Mouse (Mus musculus) right cerebral cortex, postnatal 36 days (tissue): ENCODE data around the gene Rbp7.
"Not testable (repeated sequence)": the region's sequence is repeated elsewhere in the genome, so short reads cannot be mapped to it uniquely, and the experiment has no call there.

Experiments
- DNase-seq, 2 experiments: peaks; one replicate each; pipeline ENCODE4 v3.0.0; 2022; ENCODE audit warnings: low spot score in 2 of 2, mixed read lengths in 1 of 2

The Rbp7 gene

DNA sequence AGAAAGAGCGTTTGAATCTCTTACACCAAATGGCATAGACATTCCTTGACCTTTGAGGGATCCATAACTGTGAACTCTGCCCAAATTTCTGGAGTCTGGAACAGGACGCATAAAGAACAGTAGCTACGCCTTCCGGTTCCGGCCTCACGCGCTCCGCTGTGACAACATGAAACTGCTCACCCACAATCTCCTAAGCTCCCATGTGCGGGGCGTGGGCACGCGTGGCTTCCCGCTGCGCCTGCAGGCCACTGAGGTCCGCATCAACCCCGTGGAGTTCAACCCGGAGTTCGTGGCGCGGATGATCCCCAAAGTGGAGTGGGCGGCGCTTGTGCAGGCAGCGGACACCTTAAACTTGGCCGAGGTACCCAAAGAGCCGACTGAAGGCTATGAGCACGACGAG is 2.4 kb upstream of the Rbp7 start:
- not testable (repeated sequence) for DNase-seq

DNA sequence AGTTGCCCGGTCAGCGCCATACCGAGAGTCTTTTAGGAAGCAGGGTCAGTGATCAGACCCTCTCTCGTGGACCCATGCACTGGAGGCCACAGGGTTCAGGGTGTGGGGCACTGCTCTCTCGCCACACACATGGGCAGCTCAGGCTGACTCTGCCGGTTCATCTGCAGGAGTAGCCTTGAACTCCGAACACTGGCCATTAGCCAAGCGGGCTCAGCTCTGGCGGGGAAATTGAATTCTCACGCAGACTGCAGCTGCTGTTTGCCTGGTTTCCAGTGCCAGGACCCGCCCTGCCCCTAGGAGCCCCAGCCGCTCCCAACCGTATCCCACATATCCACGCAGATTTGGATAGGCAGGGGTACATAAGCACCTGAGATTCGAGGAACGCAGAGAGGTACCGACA is 515 bp downstream of the Rbp7 start:
- DNase-seq, result no peak

DNA sequence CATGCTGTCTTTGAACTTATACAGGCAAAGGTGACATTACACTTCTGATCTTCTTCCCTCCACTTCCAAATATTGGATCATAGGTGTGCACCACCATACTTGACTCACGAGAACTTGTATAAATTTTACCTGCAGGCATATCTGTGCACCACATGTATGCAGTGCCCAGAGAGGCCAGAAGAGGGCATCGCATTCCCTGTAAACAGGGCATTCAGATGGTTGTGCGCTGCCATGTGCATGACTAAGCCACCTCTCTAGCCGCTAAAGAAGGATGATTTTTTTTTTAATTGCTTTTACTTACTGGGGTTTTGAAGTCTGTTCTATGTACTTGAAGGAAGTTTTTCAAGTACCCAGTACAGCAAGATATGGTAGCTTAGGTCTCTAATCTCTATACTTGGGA is 1.1 kb downstream of the Rbp7 start:
- no peak for DNase-seq

DNA sequence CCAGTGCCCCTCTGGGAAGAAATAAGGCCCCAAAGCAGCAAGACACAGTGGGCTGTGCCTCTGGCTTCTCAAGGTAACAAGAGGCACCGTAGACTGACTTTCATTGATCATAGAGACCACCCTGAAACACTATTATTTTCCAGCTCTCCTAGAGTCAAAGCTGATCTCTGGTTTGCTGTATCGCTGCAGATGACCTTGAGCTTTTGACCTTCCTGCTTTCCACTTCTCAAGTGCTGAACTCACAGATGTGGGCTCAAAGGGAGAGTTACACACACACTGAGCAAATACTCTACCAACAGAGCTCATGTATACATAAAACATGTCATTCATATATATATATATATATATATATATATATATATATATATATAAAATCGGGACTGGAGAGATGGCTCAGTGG is 4.1 kb downstream of the Rbp7 start:
- no peak for DNase-seq

DNA sequence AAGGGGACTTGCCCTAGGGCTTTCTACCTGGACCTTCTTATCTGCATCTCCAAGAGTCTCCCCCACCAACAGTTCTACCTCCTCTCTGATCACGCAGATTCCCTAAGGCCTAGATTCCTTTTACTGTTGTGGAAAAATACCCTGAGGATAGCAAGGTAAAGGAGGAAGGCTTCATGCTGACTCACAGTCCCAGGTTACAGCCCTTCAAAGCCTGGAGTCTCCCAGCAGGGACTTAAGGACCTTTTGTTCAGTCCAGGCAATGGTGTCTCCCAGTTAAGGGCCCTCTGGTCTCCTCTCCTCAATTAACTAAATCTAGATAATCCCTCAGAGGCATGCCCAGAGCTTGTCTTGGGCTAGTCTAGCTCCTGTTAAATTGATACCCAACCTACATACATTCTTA is 8.5 kb downstream of the Rbp7 start:
- DNase-seq, result no peak

DNA sequence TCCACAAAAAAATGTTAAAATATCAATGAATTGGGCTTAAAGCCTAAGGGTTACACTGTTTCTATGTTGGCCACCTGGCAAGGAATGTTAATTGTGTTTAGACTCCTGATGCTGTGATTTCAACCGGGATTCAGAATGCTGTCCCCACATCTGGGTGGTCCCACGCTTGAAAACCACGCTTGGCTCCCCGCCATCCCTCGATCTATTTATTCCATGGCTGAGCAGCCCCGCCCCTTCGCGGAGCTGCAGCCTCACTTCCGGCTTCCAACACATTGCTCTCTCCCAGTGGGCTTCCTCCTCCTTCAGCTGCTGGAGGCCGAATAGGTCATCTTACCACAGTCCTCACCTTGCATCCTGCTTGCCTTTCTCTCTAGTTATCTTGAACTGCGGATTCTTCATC is 8.9 kb downstream of the Rbp7 start:
- DNase-seq, result no peak

DNA sequence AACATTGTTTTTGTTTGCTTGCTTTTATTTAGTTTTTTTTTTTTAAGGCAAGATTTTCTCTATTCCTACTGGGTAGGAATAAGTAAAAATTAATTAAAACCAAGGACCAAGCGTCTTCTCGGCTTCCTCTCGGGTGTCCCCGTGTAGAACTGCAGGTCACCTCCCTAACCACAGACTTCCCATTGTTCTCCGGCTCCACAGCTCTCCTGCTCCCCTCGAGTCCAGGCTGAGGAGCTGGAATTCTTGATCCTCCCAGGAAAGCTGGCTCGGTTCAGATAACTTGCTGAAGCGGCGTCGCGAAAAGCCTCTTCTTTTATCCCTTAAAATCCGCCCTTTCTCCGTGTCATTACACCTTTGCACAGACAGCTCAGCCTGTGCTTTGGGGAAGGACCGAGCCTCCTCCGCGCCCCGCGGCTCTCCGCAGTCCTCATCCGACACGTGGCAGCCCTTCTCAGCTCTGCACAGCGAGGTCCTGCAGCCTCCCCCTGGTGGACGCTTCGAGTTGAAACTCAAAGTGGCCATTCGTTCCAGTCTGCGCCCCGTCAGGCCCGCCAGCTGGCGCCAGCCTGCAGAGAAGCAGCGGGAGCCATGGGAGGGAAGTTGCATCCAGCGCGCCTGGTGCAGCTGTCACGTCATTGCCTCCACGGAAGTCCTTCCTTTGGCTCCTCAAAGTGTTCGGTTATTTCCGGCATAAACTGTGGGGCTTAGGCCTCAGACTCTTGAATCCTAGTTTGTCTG is 9.6 kb downstream of the Rbp7 start:
- peak; percentile 82 to 85 for DNase-seq

DNA sequence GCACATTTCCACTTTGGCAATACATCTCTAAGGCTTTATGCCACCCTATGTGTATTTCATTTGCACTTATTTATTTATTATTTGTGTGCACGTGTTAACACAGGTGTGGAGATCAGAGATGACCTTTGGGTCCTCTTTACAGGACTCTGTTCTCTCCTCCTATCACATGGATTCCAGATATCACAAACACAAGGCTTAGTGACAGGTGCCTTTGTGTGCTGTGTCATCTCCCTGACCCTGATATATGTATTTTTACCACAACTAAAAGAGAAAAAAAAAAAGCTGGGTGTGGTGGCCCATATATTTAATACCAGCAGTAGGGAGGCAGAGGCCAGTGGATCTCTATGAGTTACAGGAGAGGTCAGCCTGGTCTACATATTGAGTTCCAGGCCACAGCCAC is 10.3 kb downstream of the Rbp7 start:
- DNase-seq, result no peak

DNA sequence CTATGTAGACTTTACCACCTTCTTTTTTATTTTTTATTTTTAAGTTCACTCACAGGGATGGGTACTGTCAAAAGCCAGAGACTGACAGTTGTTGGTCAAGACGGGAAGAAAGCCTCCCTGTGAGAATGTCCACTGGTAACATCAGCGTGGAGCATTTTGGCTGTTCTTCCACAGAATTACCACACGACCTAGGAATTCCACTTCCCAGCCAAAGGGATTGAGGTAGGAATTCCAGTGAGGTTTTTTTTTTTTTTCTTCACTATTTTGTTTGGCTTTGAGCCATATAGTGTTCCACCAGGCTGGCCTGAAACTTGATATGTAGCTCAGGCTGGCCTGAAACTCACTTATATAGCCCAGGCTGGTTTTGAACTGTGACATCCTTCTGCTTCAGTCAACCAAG is 12.3 kb downstream of the Rbp7 start:
- no peak for DNase-seq

DNA sequence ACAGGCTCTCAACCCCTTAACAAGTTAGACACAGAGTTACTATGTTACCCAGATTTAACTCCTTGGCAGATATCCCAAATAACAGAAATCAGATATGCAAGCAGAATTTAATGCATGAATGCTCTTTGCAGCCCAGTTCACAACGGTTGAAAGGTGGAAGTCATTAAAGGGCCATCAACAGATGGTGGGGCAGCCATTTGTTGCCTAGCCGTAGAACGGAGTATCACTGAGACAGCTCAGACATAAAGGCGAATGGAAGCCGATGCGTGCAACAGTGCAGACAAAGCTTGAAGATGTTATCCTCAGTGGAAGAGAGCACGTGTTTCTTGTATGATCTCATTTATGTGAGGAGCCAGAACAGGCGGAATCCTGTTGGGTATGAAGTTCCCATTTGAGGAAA is 14.2 kb downstream of the Rbp7 start:
- DNase-seq, result no peak

DNA sequence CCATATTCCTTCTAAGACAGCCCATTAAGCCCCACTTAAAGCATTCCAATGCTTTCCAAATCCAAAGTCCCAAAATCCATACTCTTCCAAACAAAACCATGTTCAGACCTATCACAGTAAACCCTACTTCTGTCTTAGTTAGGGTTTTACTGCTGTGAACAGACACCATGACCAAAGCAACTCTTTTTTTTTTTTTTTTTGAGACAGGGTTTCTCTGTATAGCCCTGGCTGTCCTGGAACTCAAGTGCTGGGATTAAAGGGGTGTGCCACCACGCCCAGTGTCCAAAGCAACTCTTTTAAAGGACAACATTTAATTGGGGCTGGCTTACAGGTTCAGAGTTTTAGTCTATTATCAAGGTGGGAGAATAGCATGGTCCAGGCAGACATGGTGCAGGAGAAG is 22.9 kb downstream of the Rbp7 start:
- DNase-seq, result not testable (repeated sequence)

DNA sequence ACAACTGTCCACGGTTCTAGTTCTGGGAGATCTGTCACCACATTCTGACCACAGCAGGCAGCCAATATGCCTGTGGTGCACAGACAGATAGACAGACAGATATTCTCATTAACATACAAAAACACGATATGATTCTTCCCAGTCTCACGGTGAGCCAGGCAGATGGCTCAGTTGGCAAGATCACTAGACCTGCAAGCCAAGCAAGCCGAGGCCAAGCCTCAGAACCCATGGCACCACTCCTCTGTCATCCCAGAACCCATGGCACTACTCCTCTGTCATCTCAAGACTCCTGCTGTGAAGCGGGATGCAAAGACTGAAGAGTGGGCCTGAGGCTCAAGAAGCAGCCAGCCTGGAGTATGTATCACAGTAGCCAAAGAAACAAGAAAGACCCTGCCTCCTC is 25.2 kb downstream of the Rbp7 start:
- no peak for DNase-seq

DNA sequence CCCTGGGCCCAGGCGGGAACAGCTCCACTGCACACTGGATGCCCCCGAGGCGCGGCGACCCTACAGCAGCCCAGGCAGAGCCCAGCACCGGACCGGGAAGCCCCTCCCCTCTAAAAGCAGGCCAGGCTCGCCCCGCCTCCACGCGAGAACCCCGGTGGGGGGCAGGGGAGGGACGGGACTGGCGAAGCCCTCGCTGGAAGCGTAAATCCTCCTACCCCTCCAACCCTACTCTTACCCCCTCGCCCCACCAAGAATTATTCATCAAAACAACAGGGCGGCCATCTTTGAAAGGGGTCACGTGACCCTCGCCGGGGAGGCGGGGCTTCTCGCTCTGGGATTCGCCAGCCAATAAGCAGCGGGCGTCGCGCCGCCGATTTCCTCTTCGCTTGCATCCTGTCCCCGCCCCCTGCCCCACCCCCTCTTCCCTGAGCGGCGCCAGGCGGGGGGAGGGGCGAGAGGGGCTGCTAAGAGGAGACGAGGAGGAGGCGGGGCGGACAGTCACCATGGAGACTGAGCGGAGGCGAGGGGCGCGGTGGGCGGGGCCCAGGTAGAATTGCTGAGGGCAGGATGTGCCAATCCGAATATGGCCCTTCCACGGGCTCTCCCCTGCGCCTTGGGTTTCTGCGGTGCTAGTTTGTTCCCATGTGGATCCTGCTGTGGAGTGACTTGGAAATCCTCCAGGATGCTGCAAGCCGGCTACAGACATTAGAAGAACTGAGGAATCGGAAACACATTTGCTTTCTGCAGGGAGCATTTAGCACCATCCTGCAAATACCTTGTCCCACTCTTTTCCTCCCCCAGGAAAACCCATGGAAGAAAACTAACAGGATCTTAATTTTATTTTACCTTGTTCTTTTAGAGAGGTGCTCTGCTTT is 28.2 kb downstream of the Rbp7 start, which contains the start of gene Ube4b:
Gene Ube4b (minus strand): TSS at position 425 of the 875 bp plus-strand sequence.
- peak; percentile 97 to 98 for DNase-seq

DNA sequence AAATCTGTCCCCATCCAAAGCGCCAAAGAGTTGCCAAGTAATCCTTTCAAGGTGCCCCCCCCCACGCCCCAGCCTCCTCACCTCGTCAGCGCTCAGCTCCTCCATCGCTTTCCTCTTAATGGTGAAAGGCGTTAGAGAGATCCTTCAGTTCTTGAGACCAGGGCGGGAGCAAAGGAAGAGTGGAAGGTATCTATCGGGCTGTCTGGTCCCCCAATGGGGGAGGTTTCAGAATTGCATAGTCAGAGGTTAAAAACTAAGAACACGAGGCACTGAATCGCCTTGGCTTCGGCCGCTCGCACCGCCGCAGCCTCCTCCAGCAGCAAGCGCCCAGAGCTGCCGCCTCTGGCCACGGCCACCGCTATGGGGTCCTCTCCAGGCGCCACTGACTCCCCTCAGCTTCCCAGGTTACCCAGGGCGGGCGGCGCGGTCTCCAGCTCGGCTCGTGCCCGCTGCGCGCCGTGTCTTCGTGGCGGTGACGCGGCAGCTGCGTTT is 28.9 kb downstream of the Rbp7 start:
- peak in 1 of 2 experiments; percentile 20 for DNase-seq

DNA sequence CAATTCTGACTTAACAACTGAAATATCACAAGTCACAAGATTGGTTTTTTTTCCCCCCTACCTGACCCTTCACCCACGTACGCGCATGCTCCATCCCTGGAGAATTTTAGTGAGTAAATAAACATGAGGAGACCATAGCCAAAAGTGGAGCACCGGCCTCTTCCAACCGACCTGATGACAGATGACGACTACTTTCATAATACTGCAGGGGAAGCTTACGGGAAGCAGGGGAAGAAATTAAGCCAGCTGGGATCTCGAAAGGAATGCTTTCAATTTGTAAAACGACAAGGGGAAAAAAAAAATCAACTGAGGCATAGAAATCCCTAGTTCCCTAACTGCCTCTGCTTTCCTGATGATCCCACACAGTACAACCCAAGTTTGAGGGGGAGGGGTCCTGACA is 30.0 kb downstream of the Rbp7 start:
- DNase-seq, result no peak

DNA sequence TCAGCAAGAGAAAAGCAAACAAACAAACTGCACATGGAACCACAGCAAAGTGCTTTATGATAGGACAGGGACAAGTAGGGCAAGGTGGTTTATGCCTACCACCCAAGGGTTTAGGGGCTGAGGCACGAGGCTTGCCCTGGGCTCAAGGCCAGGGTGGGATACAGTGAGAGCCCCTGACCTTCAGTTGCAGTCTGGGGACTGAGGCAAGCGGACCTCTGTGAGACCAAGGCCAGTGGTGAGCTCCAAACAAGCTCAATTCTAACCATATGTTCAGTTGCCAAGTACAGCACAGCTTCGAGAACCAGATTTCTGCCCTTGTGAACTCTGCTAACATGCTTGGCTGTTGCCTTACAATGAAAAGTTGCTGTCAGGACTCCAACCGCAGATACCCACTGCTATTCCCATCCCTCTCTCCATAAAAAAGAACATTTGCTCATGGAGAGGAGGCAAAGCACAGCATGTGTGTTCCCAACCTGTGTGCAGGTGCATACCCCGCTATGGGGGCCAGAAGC is 36.9 kb downstream of the Rbp7 start:
- no peak for DNase-seq

DNA sequence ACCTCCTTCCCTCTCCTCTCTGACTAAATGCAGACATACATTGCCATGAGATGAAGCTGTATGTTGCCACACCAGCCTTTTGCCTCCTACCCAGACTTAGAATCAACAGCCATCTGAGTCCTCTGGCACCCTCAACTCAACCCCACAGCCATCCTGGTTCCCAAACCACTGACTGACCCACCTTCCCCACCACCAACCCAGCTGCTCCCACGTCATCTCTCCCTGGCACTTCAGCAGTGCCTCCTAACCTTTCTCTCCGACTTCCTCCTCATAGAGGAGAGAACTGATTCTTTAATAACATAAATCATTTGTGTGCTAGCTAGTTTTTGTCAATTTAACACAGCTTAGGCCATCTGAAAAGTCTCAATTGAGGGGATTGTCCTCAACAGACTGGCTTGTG is 37.8 kb downstream of the Rbp7 start:
- DNase-seq, result no peak

DNA sequence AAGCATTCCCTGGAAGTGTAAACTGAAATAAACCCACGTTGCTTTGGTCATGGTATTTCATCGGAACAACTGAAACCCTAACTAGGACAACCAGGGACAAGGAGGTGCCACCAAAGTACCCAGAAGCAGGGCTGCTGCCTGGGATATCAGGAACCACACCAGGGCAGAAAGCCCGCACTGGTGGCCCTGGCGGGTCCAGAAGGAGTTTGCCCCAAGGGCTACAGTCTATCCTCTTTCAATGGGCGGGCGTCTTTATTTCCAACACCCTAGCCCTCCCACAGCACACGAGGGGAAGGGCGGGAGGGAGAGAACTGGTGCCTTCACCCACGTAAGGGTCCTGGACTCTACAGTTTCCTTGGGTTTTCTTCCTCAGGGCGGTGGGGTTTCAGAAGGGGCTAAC is 38.4 kb downstream of the Rbp7 start:
- DNase-seq, result no peak

DNA sequence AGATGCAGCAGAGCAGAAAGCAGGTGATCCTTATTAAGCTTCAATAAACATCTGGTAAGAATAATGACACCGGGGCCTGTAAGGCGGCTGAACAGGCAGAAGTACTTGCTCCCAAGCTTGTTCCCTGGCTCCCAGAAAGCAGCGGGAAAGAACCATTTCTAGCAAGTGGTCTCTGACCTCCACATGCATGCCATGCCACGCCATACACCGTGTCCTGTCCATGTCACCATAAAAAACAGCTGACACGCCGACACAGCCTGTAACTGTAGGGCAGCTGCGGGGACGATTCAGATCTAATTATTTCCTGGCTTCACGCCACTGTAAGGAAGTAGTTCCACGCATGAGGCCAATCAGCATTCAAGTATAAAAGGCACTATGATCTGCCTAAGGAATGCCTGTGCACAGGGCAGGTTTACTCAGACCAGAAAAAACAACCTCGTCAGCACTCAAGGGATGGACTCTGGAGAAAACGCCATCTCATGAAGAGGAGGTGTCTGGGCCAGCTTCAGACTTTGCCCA is 39.1 kb downstream of the Rbp7 start:
- DNase-seq, result no peak

DNA sequence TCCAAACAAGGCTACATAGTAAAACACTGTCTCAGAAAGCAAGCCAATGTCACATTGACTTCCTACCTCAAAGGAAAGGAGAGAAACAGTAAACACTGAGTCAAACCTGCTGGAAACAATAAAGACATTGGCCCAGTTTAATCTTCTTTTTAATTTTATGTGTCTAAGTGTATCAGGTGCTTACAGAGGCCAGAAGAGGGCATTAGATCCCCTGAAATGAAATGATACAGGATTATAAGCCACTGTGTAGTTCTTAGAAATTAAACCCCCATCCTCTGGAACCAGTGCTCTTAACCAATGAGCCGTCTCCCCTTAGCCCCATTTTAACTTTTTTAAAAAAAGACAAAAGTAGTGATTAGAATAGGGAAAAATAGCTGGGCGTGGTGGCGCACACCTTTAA is 40.5 kb downstream of the Rbp7 start:
- DNase-seq, result no peak

DNA sequence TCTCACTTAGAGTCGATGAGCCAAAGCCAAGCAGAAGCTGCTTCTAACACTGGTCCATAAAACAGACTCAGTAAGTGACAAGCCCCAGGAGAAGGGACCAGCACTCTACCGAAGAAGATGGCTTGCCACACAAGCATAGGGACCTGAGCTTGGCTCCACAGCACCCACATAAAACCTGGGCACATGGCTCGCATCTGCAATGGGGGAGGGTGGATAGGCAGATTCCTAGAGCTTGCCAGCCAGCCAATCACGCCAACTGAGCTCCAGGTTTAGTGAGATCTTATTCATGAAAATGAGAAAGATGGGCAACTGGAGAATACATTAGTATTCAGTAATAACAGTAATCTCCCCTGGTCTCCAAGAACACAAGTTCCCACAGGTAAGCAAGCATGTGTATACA is 45.0 kb downstream of the Rbp7 start:
- no peak for DNase-seq

DNA sequence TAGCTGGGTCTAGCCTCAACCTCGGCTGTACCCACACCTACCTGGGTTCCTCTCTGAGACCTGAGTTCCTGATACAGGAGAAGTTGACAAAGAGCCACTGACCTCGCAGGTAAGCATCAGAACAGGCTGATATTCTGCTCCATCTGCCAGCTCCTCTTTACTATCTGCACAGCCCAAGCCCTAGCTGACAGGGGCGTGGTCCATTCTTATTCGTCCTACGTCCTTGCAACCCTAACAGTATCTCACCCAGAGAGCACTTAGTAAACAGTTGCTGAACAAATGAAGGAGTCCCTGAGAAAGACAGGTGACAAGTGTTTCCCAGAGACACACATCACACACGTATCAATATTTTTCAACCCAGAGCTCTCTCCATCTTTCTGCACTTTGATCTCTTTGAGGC is 46.4 kb downstream of the Rbp7 start:
- DNase-seq, result no peak

DNA sequence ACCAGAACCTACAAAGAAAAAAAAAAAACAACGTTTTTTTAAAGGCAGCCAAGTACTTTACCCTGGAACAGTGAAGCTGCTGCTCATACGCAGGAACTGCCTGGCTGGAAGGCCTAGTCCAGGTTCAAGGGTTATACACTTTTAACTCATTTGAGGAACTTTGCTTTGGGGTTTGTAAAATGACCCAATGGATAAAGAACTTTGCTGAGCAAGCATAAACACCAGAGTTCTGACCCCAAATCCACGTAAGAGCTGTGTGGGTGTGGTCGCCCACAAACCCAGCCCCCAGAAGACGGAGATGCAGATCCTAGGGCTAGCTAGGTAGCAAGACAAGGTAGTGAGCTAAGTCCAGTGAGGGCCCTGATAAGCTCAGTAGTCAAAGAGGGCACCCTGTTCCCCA is 47.3 kb downstream of the Rbp7 start:
- no peak for DNase-seq
